Mouse (Mus musculus): ENCODE data around the gene Tpm3. TPM values are rescaled to one million over a fixed set of nuclear protein-coding genes. Genes with fewer than 3 reads are reported as not detected.
A peak's percentile ranks its signal among the peaks of the same experiment; 100 is the strongest.

The Tpm3 gene
- 499 and 533 TPM in 2 replicates for polyA plus RNA-seq (2014; fragmentation: Nextera tagmentation; extraction: Ambion mirVana)

DNA sequence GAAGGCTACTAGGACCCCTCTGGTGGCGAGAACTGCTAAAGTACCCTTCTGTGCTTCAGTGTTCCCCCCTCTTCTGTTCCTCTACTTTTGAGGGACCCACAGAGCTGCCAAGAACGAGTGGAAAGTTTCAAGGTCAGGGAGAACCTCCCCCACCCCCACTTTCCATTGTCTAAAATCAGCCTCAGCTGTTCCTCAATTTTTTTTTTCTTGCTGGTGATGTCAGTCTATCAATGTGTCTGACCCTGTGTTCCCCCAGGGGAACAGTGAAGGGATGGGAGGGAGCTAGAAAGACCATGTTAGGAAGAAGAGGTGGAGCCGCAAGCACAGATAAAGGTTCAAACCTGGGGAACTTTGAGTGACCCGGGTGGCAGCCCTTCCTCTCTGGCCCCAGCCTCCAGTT is at the start of gene Tpm3:
Gene Tpm3 (plus strand): TSS at position 356 of the 400 bp plus-strand sequence.
- Histone ChIP-seq H3K36me3 (ENCODE audit: control insufficient read depth, insufficient read depth, low read length) (no peaks in the 10 kb centered on the region), H3K27ac (ENCODE audit: low read depth, low read length) (no peak within 1 kb of the TSS), H3K9me3 (ENCODE audit: control insufficient read depth, low read length) (no peaks in the 10 kb centered on the region), H3K4me1 (ENCODE audit: control insufficient read depth, insufficient read depth, low read length) (peaks cover 6% of the 10 kb centered on the region), H3K27me3 (ENCODE audit: control insufficient read depth, insufficient read depth, low read length) (no peaks in the 10 kb centered on the region), H3K4me3 (ENCODE audit: low read depth, low read length) (no peak within 1 kb of the TSS), H3K9ac (ENCODE audit: low read length) (no peak within 1 kb of the TSS), H3K4me2 (no peak within 1 kb of the TSS)
- 86% methylated on average over 4 of the region's 4 CpGs for WGBS
- no peak for ATAC-seq (ENCODE audit: low FRiP score)
- DNase-seq (ENCODE audit: low spot score, missing footprints), result no peak

DNA sequence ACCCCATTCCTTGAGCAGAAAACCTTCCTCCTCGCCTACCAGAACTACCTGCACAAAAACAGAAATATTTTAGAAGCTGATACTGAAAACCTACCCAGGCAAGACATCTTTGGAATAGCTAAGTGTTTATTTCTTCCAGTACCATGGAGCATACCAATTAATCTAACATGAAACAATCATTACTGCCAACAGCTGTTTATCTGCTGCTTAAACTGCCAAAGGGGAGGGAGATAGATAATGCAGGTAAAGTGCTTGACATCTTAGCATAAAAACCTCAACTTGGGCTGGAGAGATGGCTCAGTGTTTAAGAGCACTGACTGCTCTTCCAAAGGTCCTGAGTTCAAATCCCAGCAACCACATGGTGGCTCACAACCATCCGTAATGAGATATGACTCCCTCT is 37.8 kb upstream of the Tpm3 start:
- H3K9me3 ChIP-seq (ENCODE audit: control insufficient read depth, low read length), result no peaks in the 10 kb centered on the region
- H3K27me3 ChIP-seq (ENCODE audit: control insufficient read depth, insufficient read depth, low read length), result no peaks in the 10 kb centered on the region
- H3K4me3 ChIP-seq (ENCODE audit: low read depth, low read length), result no peak overlapping the region
- no peak for DNase-seq (ENCODE audit: low spot score, missing footprints)
- H3K4me1 ChIP-seq (ENCODE audit: control insufficient read depth, insufficient read depth, low read length), result no peaks in the 10 kb centered on the region
- no peak overlapping the region for H3K27ac ChIP-seq (ENCODE audit: low read depth, low read length)
- no peak overlapping the region for H3K4me2 ChIP-seq
- H3K36me3 ChIP-seq (ENCODE audit: control insufficient read depth, insufficient read depth, low read length), result peaks cover 19% of the 10 kb centered on the region
- 88% methylated on average over 2 of the region's 2 CpGs for WGBS
- no peak for ATAC-seq (ENCODE audit: low FRiP score)
- H3K9ac ChIP-seq (ENCODE audit: low read length), result no peak overlapping the region

DNA sequence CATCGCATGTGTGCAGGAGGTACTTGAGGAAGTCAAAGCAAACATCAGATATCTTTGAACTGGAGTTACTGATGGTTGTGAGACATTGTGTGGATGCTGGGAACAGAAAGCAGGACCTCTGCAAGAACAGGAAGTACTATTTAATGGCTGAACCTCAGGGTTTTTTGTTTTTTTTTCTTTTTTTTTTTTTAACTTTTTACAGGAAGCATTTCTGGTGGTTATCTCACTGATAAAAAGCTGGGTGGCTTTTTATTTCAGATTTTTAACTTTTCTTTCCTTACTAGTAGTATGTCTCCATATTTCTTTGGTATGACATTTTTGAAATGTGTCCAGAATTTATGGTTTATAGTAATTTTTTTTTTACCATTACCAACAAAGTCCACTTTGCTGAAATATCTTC is 36.2 kb upstream of the Tpm3 start:
- Histone ChIP-seq H3K9me3 (ENCODE audit: control insufficient read depth, low read length) (no peaks in the 10 kb centered on the region), H3K4me2 (no peak overlapping the region), H3K27ac (ENCODE audit: low read depth, low read length) (no peak overlapping the region), H3K27me3 (ENCODE audit: control insufficient read depth, insufficient read depth, low read length) (no peaks in the 10 kb centered on the region), H3K4me3 (ENCODE audit: low read depth, low read length) (no peak overlapping the region), H3K36me3 (ENCODE audit: control insufficient read depth, insufficient read depth, low read length) (peaks cover 16% of the 10 kb centered on the region), H3K4me1 (ENCODE audit: control insufficient read depth, insufficient read depth, low read length) (no peaks in the 10 kb centered on the region), H3K9ac (ENCODE audit: low read length) (no peak overlapping the region)
- DNase-seq (ENCODE audit: low spot score, missing footprints) (no peak), ATAC-seq (ENCODE audit: low FRiP score) (no peak)
- WGBS, result 97% methylated on average over 1 of the region's 1 CpGs

DNA sequence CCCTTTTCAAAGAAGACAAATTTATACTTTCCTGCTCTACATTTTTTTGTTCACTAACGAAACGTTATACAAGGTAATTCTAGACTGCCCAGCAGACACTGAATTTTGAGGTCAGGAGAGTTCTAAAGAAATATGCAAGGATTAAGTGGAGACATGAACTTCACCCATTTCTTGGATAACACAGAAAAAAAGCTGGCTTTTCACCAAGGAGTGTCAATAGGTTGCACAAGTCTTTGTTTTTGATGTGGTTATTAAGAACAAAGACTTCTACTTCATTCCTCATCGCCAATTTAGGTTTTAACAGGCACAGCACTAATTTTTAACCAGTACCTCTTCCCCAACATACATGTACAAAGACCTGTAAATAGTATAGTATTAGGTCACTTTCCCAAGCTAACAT is 22.8 kb upstream of the Tpm3 start:
- Histone ChIP-seq H3K9ac (ENCODE audit: low read length) (no peak overlapping the region), H3K9me3 (ENCODE audit: control insufficient read depth, low read length) (no peaks in the 10 kb centered on the region), H3K4me1 (ENCODE audit: control insufficient read depth, insufficient read depth, low read length) (peaks cover 22% of the 10 kb centered on the region), H3K4me2 (no peak overlapping the region), H3K27me3 (ENCODE audit: control insufficient read depth, insufficient read depth, low read length) (no peaks in the 10 kb centered on the region), H3K4me3 (ENCODE audit: low read depth, low read length) (no peak overlapping the region), H3K27ac (ENCODE audit: low read depth, low read length) (no peak overlapping the region), H3K36me3 (ENCODE audit: control insufficient read depth, insufficient read depth, low read length) (peaks cover 6% of the 10 kb centered on the region; the same call in 1 of the 2 replicates)
- 80% methylated on average over 3 of the region's 3 CpGs for WGBS
- DNase-seq (ENCODE audit: low spot score, missing footprints) (no peak), ATAC-seq (ENCODE audit: low FRiP score) (no peak)

DNA sequence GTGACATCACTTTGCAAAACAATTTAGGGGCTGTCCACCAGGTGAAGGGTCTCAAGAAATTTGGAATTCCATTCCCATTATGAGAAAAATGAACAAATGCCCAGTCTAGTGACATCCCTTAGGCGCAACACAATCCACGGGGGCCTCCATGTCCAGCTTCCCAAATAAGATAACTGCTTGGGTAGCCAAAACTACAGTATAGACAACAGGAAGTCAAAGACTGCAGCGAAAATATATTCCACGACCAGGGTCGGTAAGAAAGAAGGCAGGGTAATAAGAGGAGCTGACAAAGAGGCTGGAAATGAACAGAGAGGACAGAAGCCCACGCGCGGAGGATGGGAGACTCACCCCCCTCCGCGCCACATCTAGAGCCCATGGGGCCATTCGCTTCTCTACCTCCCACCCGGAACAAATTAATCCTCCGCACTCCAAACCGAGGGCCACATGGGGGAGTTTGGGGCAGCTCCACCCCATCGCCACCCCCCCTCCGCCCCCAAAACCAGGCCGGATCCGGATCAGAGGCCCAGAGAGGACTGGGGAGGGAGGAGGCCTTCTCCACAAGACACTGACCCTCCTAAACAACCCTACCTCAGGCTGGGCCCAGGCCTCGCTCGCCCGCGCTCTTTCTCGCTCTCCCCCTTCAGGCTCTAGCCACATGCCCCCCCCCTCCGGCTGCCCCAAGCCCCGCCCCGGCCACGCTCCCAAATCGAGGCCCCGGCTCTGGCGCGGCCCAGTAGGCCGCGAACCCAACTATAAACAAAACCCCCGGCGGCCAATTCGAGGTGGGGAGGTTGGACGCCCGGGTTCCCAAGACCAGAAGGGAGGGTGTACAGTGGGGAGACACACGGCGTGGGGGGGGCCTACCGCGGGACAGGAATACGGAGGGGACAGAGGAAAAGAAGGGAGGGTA is 20.8 kb upstream of the Tpm3 start, which contains the start of gene 4933434E20Rik:
Gene 4933434E20Rik (plus strand): TSS at position 196 of the 910 bp plus-strand sequence.
- DNase-seq (ENCODE audit: low spot score, missing footprints) (peak; percentile 94), ATAC-seq (ENCODE audit: low FRiP score) (peak; percentile 81)
- Histone ChIP-seq H3K27me3 (ENCODE audit: control insufficient read depth, insufficient read depth, low read length) (no peaks in the 10 kb centered on the region), H3K9me3 (ENCODE audit: control insufficient read depth, low read length) (no peaks in the 10 kb centered on the region), H3K9ac (ENCODE audit: low read length) (peak within 1 kb of the TSS; percentile 94), H3K4me1 (ENCODE audit: control insufficient read depth, insufficient read depth, low read length) (peaks cover 22% of the 10 kb centered on the region), H3K4me3 (ENCODE audit: low read depth, low read length) (peak within 1 kb of the TSS; percentile 91), H3K27ac (ENCODE audit: low read depth, low read length) (peak within 1 kb of the TSS; percentile 89), H3K4me2 (peak within 1 kb of the TSS; percentile 75), H3K36me3 (ENCODE audit: control insufficient read depth, insufficient read depth, low read length) (peaks cover 6% of the 10 kb centered on the region)
- under 1% methylated on average over 38 of the region's 43 CpGs for WGBS

DNA sequence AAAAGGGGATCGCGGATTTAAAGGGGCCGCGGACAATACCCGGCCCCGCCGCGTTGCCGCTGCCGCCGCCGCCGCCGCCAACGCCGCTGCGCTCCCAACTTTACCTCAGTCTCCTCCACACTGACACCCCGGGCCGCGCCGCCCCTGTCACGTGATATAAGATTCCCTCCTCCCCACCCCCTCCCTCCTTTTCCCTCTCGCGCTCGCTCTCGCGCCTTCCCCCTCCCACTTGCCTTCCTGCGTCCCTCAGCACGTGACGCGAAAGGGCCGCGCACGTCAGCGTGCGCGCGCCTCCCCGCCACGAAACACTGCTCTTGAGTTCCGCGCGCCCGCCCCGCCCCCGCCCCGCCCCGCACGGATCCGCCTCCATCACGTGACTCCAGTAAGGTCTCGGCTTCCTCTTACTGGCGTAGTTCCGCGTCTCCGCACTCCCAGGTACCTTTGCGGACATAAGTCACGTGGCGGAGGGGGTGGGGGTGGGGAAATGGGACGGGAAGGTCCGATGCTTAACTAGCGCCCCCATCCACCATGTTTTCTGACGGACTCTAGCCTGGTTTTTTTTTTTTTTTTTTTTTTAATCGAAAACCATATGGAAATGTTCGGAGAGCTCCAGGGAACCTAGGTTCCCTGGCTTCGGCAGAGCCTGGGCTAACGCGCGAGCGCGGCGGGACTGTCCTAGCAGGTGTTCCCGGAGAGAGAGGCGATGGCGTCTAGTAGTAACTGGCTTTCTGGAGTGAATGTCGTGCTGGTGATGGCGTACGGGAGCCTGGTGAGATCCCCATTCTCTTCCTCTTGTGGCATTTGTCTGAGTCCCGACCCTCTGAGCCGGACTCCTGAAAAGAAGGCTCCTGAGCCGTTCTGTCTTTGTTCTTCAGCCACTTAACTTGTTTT is 19.9 kb upstream of the Tpm3 start, which contains the start of gene Ubap2l:
Gene Ubap2l (minus strand): TSS at position 278 of the 891 bp plus-strand sequence.
- Histone ChIP-seq H3K9me3 (ENCODE audit: control insufficient read depth, low read length) (no peaks in the 10 kb centered on the region), H3K4me2 (peak within 1 kb of the TSS; percentile 75), H3K27me3 (ENCODE audit: control insufficient read depth, insufficient read depth, low read length) (no peaks in the 10 kb centered on the region), H3K4me1 (ENCODE audit: control insufficient read depth, insufficient read depth, low read length) (peaks cover 22% of the 10 kb centered on the region), H3K9ac (ENCODE audit: low read length) (peak within 1 kb of the TSS; percentile 94), H3K36me3 (ENCODE audit: control insufficient read depth, insufficient read depth, low read length) (peaks cover 6% of the 10 kb centered on the region), H3K4me3 (ENCODE audit: low read depth, low read length) (peak within 1 kb of the TSS; percentile 91), H3K27ac (ENCODE audit: low read depth, low read length) (peak within 1 kb of the TSS; percentile 93)
- ATAC-seq (ENCODE audit: low FRiP score) (peak; percentile 96), DNase-seq (ENCODE audit: low spot score, missing footprints) (peak; percentile 100)
- WGBS, result under 1% methylated on average over 68 of the region's 81 CpGs

DNA sequence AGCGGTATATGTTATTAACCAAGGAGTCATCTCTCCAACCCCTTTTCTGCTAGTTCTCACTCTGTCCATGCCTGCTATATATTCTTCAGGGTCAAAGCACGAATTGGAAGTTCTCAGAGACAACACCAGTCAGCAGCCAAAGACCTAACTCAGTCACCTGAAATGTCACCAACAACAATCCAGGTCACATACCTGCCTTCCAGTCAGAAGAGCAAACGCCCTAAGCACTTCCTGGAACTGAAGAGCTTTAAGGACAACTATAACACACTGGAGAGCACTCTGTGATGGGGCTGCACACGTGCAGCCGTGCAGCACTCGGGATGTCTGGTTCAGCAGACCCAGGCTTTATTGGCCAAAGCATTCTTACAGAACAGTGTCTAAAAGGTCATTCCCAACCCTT is 10.9 kb upstream of the Tpm3 start:
- Histone ChIP-seq H3K27me3 (ENCODE audit: control insufficient read depth, insufficient read depth, low read length) (no peaks in the 10 kb centered on the region), H3K36me3 (ENCODE audit: control insufficient read depth, insufficient read depth, low read length) (peaks cover 3% of the 10 kb centered on the region)
- ATAC-seq (ENCODE audit: low FRiP score), result no peak

DNA sequence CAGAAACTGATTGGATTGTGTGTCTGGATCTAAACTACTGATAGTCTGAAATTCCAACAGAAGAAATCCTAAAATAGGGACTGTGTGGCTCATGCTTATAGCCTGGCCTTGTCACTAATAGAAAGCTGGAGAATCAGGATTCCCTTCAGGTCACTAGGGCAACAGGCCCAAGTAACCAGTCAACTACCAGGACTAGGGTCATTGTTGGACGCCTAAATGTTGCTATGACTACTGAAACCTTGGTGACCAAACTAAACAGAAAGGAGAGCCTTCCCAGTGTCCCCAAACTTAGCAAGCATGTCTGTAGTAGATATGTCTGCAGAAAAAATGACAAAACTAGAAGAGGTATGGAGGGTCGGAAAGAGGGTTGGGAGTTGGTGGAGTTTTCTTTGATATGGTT is 9.9 kb upstream of the Tpm3 start:
- H3K27ac ChIP-seq (ENCODE audit: low read depth, low read length), result no peak overlapping the region
- no peak overlapping the region for H3K9ac ChIP-seq (ENCODE audit: low read length)
- no peaks in the 10 kb centered on the region for H3K27me3 ChIP-seq (ENCODE audit: control insufficient read depth, insufficient read depth, low read length)
- no peaks in the 10 kb centered on the region for H3K4me1 ChIP-seq (ENCODE audit: control insufficient read depth, insufficient read depth, low read length)
- no peak overlapping the region for H3K4me3 ChIP-seq (ENCODE audit: low read depth, low read length)
- ATAC-seq (ENCODE audit: low FRiP score), result no peak
- no peak overlapping the region for H3K4me2 ChIP-seq
- DNase-seq (ENCODE audit: low spot score, missing footprints), result no peak
- no peaks in the 10 kb centered on the region for H3K9me3 ChIP-seq (ENCODE audit: control insufficient read depth, low read length)
- 54% methylated on average over 2 of the region's 2 CpGs for WGBS
- H3K36me3 ChIP-seq (ENCODE audit: control insufficient read depth, insufficient read depth, low read length), result peaks cover 2% of the 10 kb centered on the region; the same call in 1 of the 2 replicates

More for the DNA sequence above, 10.9 kb upstream of the Tpm3 start:
- WGBS, result 93% methylated on average over 6 of the region's 6 CpGs
- H3K27ac ChIP-seq (ENCODE audit: low read depth, low read length), result no peak overlapping the region
- H3K4me1 ChIP-seq (ENCODE audit: control insufficient read depth, insufficient read depth, low read length), result no peaks in the 10 kb centered on the region
- no peak overlapping the region for H3K9ac ChIP-seq (ENCODE audit: low read length)
- no peaks in the 10 kb centered on the region for H3K9me3 ChIP-seq (ENCODE audit: control insufficient read depth, low read length)
- DNase-seq (ENCODE audit: low spot score, missing footprints), result no peak
- H3K4me2 ChIP-seq, result no peak overlapping the region
- no peak overlapping the region for H3K4me3 ChIP-seq (ENCODE audit: low read depth, low read length)

All from midbrain, embryonic 11.5 days (tissue).